Mouse (Mus musculus): Measurements from ENCODE around the gene Rapgef2.

DNA sequence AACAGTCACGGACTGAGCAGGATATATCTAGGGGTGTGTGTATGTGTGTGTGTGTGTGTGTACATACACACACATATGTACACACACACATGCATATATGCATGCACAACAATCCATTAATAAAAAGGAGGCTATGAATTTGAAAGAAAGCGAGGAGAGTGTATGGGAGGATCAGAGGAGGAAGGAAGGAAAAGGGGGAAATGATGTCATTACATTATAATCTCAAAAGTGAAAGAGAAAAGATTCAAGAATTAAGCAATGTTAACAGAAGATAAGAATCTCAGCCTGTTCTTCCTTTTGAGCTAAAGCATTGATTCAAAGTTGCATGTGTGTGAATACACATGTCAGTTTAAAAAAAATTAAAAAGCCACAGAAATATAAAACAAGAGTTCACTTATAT, 158.5 kb downstream of the Rapgef2 start:
- no peak for TF ChIP-seq GATA1 (IDR thresholded peaks at IDR 0.05; ENCODE audit: borderline replicate concordance, low read length)
- TF ChIP-seq FLI1 (IDR thresholded peaks at IDR 0.05; ENCODE audit: low read length): no peak

Data from megakaryocyte, embryonic 14.5 days (primary cell).